8 mouse cellular contexts compared by ENCODE assay signal in genomic region chr6:117906590-117907271, GRCm38 (mm10). TPM values are rescaled to one million over a fixed set of nuclear protein-coding genes. Genes with fewer than 3 reads are reported as not detected.
DNase-seq lines count a peak whose midpoint lies in the region; ATAC-seq and TF ChIP-seq lines count a peak whose summit lies in the region.

No protein-coding gene starts in this region.

- H3K36me3 ChIP-seq in hindbrain, embryonic 14.5 days (replicated peaks; ENCODE audit: control insufficient read depth, insufficient read depth): no peaks in the 10 kb centered on the region

- H3K4me1 ChIP-seq in hindbrain, embryonic 14.5 days (replicated peaks; ENCODE audit: control insufficient read depth, insufficient read depth, low read length): peaks cover 25% of the 10 kb centered on the region

- peak; percentile 91 for DNase-seq in Patski (ENCODE audit: low read depth, low spot score)
- DNase-seq in cerebellum, postnatal 14 days: peak; percentile 97 to 98
- DNase-seq in frontal cortex, postnatal 14 days (ENCODE audit: low spot score in 2 of 2): peak; percentile 96 to 97
- peak; percentile 97 for DNase-seq in hindbrain, embryonic 14.5 days (ENCODE audit: low spot score)
- peak; percentile 97 for DNase-seq in layer of hippocampus, postnatal 36 days
- peak; percentile 99 for DNase-seq in lung, postnatal 36 days
- peak; percentile 98 for DNase-seq in retina, postnatal 1 day
- DNase-seq in urinary bladder, adult 18-20 months (ENCODE audit: low spot score in 2 of 2): peak; percentile 89 to 98

- no peak for TF ChIP-seq CTCF in Patski (IDR thresholded peaks at IDR 0.05)

- CTCF ChIA-PET in Patski (lab: Charles Lee): interaction anchor here (1.2 to 3.9 kb wide), 2 partner anchors 8 to 14 kb away, joined by 4 to 14 read pairs; no protein-coding TSS in a partner anchor

- ATAC-seq in Patski: peak; percentile 88
- peak; percentile 99 for ATAC-seq in hindbrain, embryonic 14.5 days (ENCODE audit: low FRiP score)

- H3K27ac ChIP-seq in hindbrain, embryonic 14.5 days: peak overlapping the region; percentile 88

- H3K27me3 ChIP-seq in Patski: no peaks in the 10 kb centered on the region
- no peaks in the 10 kb centered on the region for H3K27me3 ChIP-seq in hindbrain, embryonic 14.5 days (ENCODE audit: control insufficient read depth, insufficient read depth, low read length)

- in situ Hi-C loops in Patski (cut with MboI; ENCODE audit: low pct_unique_long_range_greater_than_20kb): no loop called here

- H3K9me3 ChIP-seq in hindbrain, embryonic 14.5 days (ENCODE audit: control insufficient read depth, low read length): no peaks in the 10 kb centered on the region

- H3K4me2 ChIP-seq in hindbrain, embryonic 14.5 days (replicated peaks): peak overlapping the region; percentile 99

- POLR2A ChIA-PET in Patski (lab: Charles Lee): interaction anchor here (1.1 to 1.4 kb wide), 2 partner anchors 11 to 26 kb away, joined by 5 to 7 read pairs; no protein-coding TSS in a partner anchor

- H3K4me3 ChIP-seq in hindbrain, embryonic 14.5 days (replicated peaks; ENCODE audit: low read length): peak overlapping the region; percentile 74

- H3K9ac ChIP-seq in hindbrain, embryonic 14.5 days: peak overlapping the region; percentile 77

- 0% methylated on average over 63 of the region's 68 CpGs for WGBS in hindbrain, embryonic 14.5 days

RNA-seq across cellular contexts. Expression of gene Hnrnpf, which starts 6.6 kb away (rescaled TPM):
- polyA plus RNA-seq in Patski (2021): 521 TPM
- polyA plus RNA-seq in hindbrain, embryonic 14.5 days (2014; fragmentation: Nextera tagmentation; extraction: Ambion mirVana): 254 and 284 TPM in 2 replicates
- total RNA-seq in layer of hippocampus, postnatal 36 days (2021): 100 to 1,000 TPM; 124 to 148 TPM

RNA-seq across cellular contexts. Expression of gene Fxyd4, which starts 30.8 kb away (rescaled TPM):
- polyA plus RNA-seq in Patski (2021): 0.28 TPM
- 1.3 and 2.6 TPM in 2 replicates for polyA plus RNA-seq in hindbrain, embryonic 14.5 days (2014; fragmentation: Nextera tagmentation; extraction: Ambion mirVana)
- total RNA-seq in layer of hippocampus, postnatal 36 days (2021): not detected

RNA-seq across cellular contexts. Expression of gene Zfp239, which starts 44.8 kb away (rescaled TPM):
- polyA plus RNA-seq in Patski (2021): 14.3 TPM
- 12.8 and 14.8 TPM in 2 replicates for polyA plus RNA-seq in hindbrain, embryonic 14.5 days (2014; fragmentation: Nextera tagmentation; extraction: Ambion mirVana)
- total RNA-seq in layer of hippocampus, postnatal 36 days (2021): 10 to 100 TPM; 30.9 to 37.9 TPM

Comparison
In these comparisons a context has a peak if more than half of its experiments do, and no peak if none do; other contexts are left out.
1. Peak in every context shown above with its lines: DNase-seq, ATAC-seq, H3K4me3 ChIP-seq and H3K27ac ChIP-seq.